In the genomic region with DNA sequence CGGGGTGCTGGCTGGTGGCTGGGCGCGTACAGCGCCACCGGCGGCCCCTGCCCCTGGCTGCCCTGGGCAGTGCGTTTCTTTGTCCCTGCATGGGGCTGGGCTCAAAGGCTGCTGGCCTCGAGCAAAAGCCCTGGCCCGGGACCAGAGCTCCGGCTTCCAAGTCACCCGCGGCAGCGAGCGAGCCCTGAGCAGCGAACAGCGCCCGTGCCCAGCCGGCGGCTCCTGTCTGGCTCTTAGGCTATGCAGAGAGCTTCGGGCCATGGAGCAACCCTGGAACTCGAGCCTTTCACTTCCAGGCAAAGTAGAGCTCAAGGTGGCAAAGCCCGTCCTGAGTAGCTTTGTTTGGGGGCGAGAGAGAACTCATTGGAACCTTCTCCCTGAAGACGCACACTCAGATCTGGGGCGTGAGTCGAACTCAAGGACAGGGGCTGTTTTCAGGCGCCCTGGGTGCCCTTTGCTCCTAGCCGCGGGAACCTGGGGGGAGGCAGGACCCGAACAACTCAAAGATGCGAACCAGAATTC, we compare ENCODE assay signal across 9 mouse cellular contexts. TPM values are rescaled to one million over a fixed set of nuclear protein-coding genes. Genes with fewer than 3 reads are reported as not detected.
DNase-seq lines count a peak whose midpoint lies in the region; ATAC-seq and TF ChIP-seq lines count a peak whose summit lies in the region.
"Had no signal": no experiment of that assay in that cellular context is flagged by ENCODE, and none has a peak within 500 bp of the region (broad histone marks: within the 10 kb centered on the region; RNA-seq: fewer than 3 reads in every experiment).

No protein-coding gene starts in this region.

- H3K4me2 ChIP-seq in hindbrain, embryonic 15.5 days: peak overlapping the region; percentile 100
- H3K4me2 ChIP-seq in limb, embryonic 12.5 days: peak overlapping the region; percentile 95
- peak overlapping the region; percentile 94 for H3K4me2 ChIP-seq in midbrain, embryonic 11.5 days

- peak overlapping the region; percentile 83 for H3K4me3 ChIP-seq in gastrocnemius, adult 2 months
- H3K4me3 ChIP-seq in hindbrain, embryonic 15.5 days: peak overlapping the region; percentile 81
- peak overlapping the region; percentile 58 for H3K4me3 ChIP-seq in limb, embryonic 12.5 days (replicated peaks)
- H3K4me3 ChIP-seq in midbrain, embryonic 11.5 days (ENCODE audit: low read depth, low read length): peak overlapping the region; percentile 57

- H3K9me3 ChIP-seq in hindbrain, embryonic 15.5 days: no peaks in the 10 kb centered on the region
- H3K9me3 ChIP-seq in limb, embryonic 12.5 days: no peaks in the 10 kb centered on the region
- H3K9me3 ChIP-seq in midbrain, embryonic 11.5 days (ENCODE audit: control insufficient read depth, low read length): no peaks in the 10 kb centered on the region

- peaks cover 15% of the 10 kb centered on the region for H3K27me3 ChIP-seq in hindbrain, embryonic 15.5 days
- peaks cover 73% of the 10 kb centered on the region for H3K27me3 ChIP-seq in limb, embryonic 12.5 days
- H3K27me3 ChIP-seq in midbrain, embryonic 11.5 days (ENCODE audit: control insufficient read depth, insufficient read depth, low read length): peaks cover 59% of the 10 kb centered on the region

- DNase-seq in layer of hippocampus, postnatal 10 days (ENCODE audit: low spot score in 2 of 2): peak; percentile 24 to 62
- no peak for DNase-seq in layer of hippocampus, adult 9-10 months (ENCODE audit: low spot score)
- DNase-seq in cerebellum, adult 18-20 months: peak; percentile 76 to 85
- peak; percentile 78 for DNase-seq in gastrocnemius, adult 2 months
- peak; percentile 97 for DNase-seq in midbrain, embryonic 11.5 days (ENCODE audit: low spot score, missing footprints)
- peak; percentile 61 for DNase-seq in testis, postnatal 10 days (ENCODE audit: low spot score)

- ATAC-seq in hindbrain, embryonic 15.5 days (ENCODE audit: low FRiP score, low read depth): 0 out of 2 replicates have a peak, but pooled peaks have one; percentile 2
- no peak for ATAC-seq in limb, embryonic 12.5 days (ENCODE audit: insufficient number of reproducible peaks, insufficient read depth, low FRiP score, low TSS enrichment, low read depth)
- peak; percentile 40 for ATAC-seq in midbrain, embryonic 11.5 days (ENCODE audit: low FRiP score)

- H3K4me1 ChIP-seq in hindbrain, embryonic 15.5 days (replicated peaks): peaks cover 44% of the 10 kb centered on the region
- H3K4me1 ChIP-seq in limb, embryonic 12.5 days (replicated peaks): peaks cover 44% of the 10 kb centered on the region
- H3K4me1 ChIP-seq in midbrain, embryonic 11.5 days (ENCODE audit: control insufficient read depth, insufficient read depth, low read length): peaks cover 16% of the 10 kb centered on the region

- intact Hi-C loops in gastrocnemius, adult 2 months (cut with DNase I): loop anchor here (10.0 kb wide), 1 partner anchor 1134 kb away; the partner anchor contains the start of gene Rcbtb1

- H3K9ac ChIP-seq in hindbrain, embryonic 15.5 days: peak overlapping the region; percentile 60
- H3K9ac ChIP-seq in limb, embryonic 12.5 days (replicated peaks): peak overlapping the region; percentile 65
- peak overlapping the region; percentile 65 for H3K9ac ChIP-seq in midbrain, embryonic 11.5 days (ENCODE audit: low read length)

- no peaks in the 10 kb centered on the region for H3K36me3 ChIP-seq in hindbrain, embryonic 15.5 days
- no peaks in the 10 kb centered on the region for H3K36me3 ChIP-seq in limb, embryonic 12.5 days
- H3K36me3 ChIP-seq in midbrain, embryonic 11.5 days (ENCODE audit: control insufficient read depth, insufficient read depth, low read length): no peaks in the 10 kb centered on the region

- under 1% methylated on average over 31 of the region's 31 CpGs for WGBS in hindbrain, embryonic 15.5 days
- under 1% methylated on average over 31 of the region's 31 CpGs for WGBS in limb, embryonic 12.5 days
- under 1% methylated on average over 31 of the region's 31 CpGs for WGBS in midbrain, embryonic 11.5 days

- TF ChIP-seq CTCF in gastrocnemius, adult 2 months (IDR thresholded peaks at IDR 0.05): peak; percentile 12; the same call in 1 of the 2 replicates

- peak overlapping the region; percentile 66 for H3K27ac ChIP-seq in gastrocnemius, adult 2 months
- H3K27ac ChIP-seq in hindbrain, embryonic 15.5 days (replicated peaks): peak overlapping the region; percentile 56
- H3K27ac ChIP-seq in limb, embryonic 12.5 days: peak overlapping the region; percentile 35; the same call in 1 of the 2 replicates
- no peak overlapping the region for H3K27ac ChIP-seq in midbrain, embryonic 11.5 days (ENCODE audit: low read depth, low read length)

RNA-seq across cellular contexts. Expression of gene Fgf9, which starts 0.8 kb away (rescaled TPM):
- 10 to 100 TPM; 15.8 to 16.9 TPM for total RNA-seq in layer of hippocampus, postnatal 10 days (2021)
- total RNA-seq in gastrocnemius, adult 2 months (2021): 1 to 10 TPM; 1.3 to 2.8 TPM
- polyA plus RNA-seq in hindbrain, embryonic 15.5 days (2015; fragmentation: Nextera tagmentation; extraction: Ambion mirVana): 22.1 and 22.7 TPM in 2 replicates
- polyA plus RNA-seq in limb, embryonic 12.5 days (2016; fragmentation: Nextera tagmentation; extraction: Ambion mirVana): 12.4 and 14.7 TPM in 2 replicates
- 1.8 and 2.0 TPM in 2 replicates for polyA plus RNA-seq in midbrain, embryonic 11.5 days (2014; fragmentation: Nextera tagmentation; extraction: Ambion mirVana)
- total RNA-seq: MEL had no signal
